Mouse (Mus musculus) liver, embryonic 14.5 days (tissue): ENCODE measurements at regions not wholly inside any gene's neighbourhood (a gene's known extent, or its start where the extent isn't known, plus 50 kb on each side); places are given as distances from the start of the nearest gene placed in this dataset.

Experiments used
- CTCF ChIP-seq: IDR thresholded peaks from 2 replicates; pipeline ENCODE4 v1.5.1; 2016; ENCODE audit warnings: antibody characterized with exemption, low read depth, control low read depth
- EP300 ChIP-seq: IDR thresholded peaks from 2 replicates; pipeline ENCODE4 v1.6.1; 2016; ENCODE audit warnings: antibody characterized with exemption, low read depth

- TF ChIP-seq EP300: no peak
- TF ChIP-seq CTCF: no peak
Measured at GRCm38 (mm10) chr4:53297975-53298374, 138.3 kb upstream of the Abca1 start.
